Mouse (Mus musculus) liver, adult 2 months (tissue): ENCODE measurements at regions not wholly inside any gene's neighbourhood (a gene's known extent, or its start where the extent isn't known, plus 50 kb on each side); places are given as distances from the start of the nearest gene placed in this dataset.
A peak's percentile ranks its signal among the peaks of the same experiment; 100 is the strongest.

Source experiments
- DNase-seq: peaks from one replicate; pipeline ENCODE4 v3.0.0-alpha.2; 2011; ENCODE audit warnings: low read depth, low spot score; ENCODE audit errors: extremely low read depth
- H3K27ac ChIP-seq: fragments of 200-500 bp; replicated peaks from 2 replicates; pipeline ENCODE4 v1.5.1; 2012; ENCODE audit warnings: low read depth, mild to moderate bottlenecking, control low read depth, inconsistent platforms, low read length; ENCODE audit not compliant: insufficient read depth
- H3K27me3 ChIP-seq: fragments of 200-500 bp; 2 replicates; pipeline ENCODE4 v1.6.1; 2012; ENCODE audit warnings: mild to moderate bottlenecking, moderate library complexity, low read length, inconsistent platforms; ENCODE audit not compliant: control insufficient read depth, insufficient read depth
- H3K36me3 ChIP-seq: fragments of 200-500 bp; 2 replicates; pipeline ENCODE4 v1.6.1; 2012; ENCODE audit warnings: low read length, inconsistent platforms; ENCODE audit not compliant: control insufficient read depth, insufficient read depth
- H3K4me1 ChIP-seq: fragments of 200-500 bp; 2 replicates; pipeline ENCODE4 v1.6.1; 2011; ENCODE audit warnings: low read length; ENCODE audit not compliant: control insufficient read depth, insufficient read depth
- H3K4me3 ChIP-seq: fragments of 200-500 bp; 2 replicates; pipeline ENCODE4 v1.5.1; 2011; ENCODE audit warnings: low read depth, mild to moderate bottlenecking, control low read depth, low read length, moderate library complexity; ENCODE audit not compliant: insufficient read depth
- H3K79me2 ChIP-seq: fragments of 200-500 bp; 2 replicates; pipeline ENCODE4 v1.6.1; 2012; ENCODE audit warnings: inconsistent platforms, mild to moderate bottlenecking, low read length, moderate library complexity; ENCODE audit not compliant: control insufficient read depth, insufficient read depth
- H3K9ac ChIP-seq: fragments of 200-500 bp; 2 replicates; pipeline ENCODE4 v1.6.1; 2012; ENCODE audit warnings: low read depth, mild to moderate bottlenecking, control low read depth, inconsistent platforms, low read length
- CTCF ChIP-seq: fragments of 200-500 bp; IDR thresholded peaks from 2 replicates; pipeline ENCODE4 v1.5.1; 2011; ENCODE audit warnings: low read depth, low read length, control low read depth
- POLR2A ChIP-seq: fragments of 200-500 bp; IDR thresholded peaks from 2 replicates; pipeline ENCODE4 v1.6.1; 2011; ENCODE audit warnings: low read length, control low read depth; ENCODE audit not compliant: insufficient read depth; ENCODE audit errors: extremely low read depth
- WGBS: fragments of 180-500 bp; shearing (Covaris S2); methylation state at CpG from one replicate; pipeline ENCODE4 v1.1.7; 2018; 5-methylcytosine and 5-hydroxymethylcytosine counted together

DNA sequence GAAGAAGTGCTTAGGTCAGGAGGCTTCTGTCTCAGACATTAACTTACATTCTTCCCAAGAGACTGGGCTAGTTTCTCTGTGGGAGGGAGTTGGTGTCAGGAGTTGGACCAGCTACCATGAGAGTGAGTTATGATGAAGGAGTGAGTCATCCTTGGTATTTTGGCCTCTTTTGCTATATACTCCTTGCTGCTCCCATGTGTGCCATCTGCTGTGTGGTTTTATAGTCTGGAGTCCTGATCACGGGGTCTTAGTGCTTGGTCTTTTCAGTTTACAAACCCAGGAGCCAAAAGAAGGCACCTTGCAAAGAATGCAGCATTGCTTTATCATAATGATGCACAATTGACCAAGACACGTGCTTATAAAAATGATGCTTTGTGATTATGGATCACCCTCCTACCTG, 56.6 kb downstream of the Zfp503 start:
- Histone ChIP-seq H3K4me1 (no peaks in the 10 kb centered on the region), H3K9ac (no peak overlapping the region), H3K4me3 (no peak overlapping the region), H3K27me3 (no peaks in the 10 kb centered on the region), H3K36me3 (no peaks in the 10 kb centered on the region), H3K79me2 (no peaks in the 10 kb centered on the region), H3K27ac (no peak overlapping the region)
- no peak for DNase-seq
- TF ChIP-seq POLR2A (no peak), CTCF (no peak)
- WGBS = 71% methylated on average over 2 of the region's 2 CpGs

- H3K4me3 ChIP-seq = no peak overlapping the region
- 66% methylated on average over 7 of the region's 7 CpGs for WGBS
- TF ChIP-seq CTCF = no peak
- TF ChIP-seq POLR2A = no peak
- no peaks in the 10 kb centered on the region for H3K36me3 ChIP-seq
- no peaks in the 10 kb centered on the region for H3K79me2 ChIP-seq
- H3K27me3 ChIP-seq = no peaks in the 10 kb centered on the region
- H3K4me1 ChIP-seq = no peaks in the 10 kb centered on the region
- no peak overlapping the region for H3K9ac ChIP-seq
- no peak for DNase-seq
- H3K27ac ChIP-seq = no peak overlapping the region
These were observed 57.5 kb downstream of the Zfp503 start for GRCm38 (mm10) chr14:21931944-21932343.

DNA sequence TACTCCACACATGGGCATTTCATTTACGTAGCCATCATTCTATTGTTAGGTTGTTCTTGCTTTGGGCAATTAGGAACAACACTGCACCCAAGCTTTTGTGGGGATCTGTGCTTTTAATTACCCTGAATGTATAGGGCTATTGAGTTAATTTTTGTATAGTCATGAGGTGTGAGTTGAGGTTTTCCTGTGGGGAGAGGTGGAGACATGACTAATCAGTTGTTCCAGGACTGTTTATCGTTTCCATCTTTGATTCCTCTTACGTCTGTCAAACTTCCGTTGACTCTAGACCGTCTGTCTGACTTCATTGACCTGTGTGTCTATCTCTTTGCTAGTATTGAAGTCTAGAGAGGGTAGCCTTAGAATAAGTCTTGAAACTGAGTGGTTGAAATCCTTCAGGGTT, 60.4 kb downstream of the Zfp503 start:
- no peaks in the 10 kb centered on the region for H3K36me3 ChIP-seq
- TF ChIP-seq POLR2A = no peak
- TF ChIP-seq CTCF = no peak
- WGBS = 66% methylated on average over 5 of the region's 5 CpGs

DNA sequence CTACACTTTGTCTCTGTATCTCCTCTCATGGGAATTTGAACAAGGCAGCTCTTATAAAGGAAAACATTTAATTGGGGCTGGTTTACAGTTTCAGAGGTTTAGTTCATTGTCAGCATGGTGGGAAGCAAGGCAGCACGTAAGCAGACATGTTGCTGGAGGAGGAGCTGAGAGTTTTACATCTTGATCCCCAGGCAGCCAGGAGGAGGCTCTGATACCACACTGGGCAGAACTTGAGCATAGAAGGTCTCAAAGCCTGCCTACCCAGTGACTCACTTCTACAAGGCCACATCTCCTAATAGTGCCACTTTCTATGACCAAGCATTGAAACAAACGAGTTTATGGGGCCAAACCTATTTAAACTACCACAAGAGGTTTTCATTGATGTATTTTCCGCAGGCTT, 67.9 kb upstream of the Comtd1 start:
- Histone ChIP-seq H3K27me3 (no peaks in the 10 kb centered on the region), H3K79me2 (no peaks in the 10 kb centered on the region), H3K9ac (no peak overlapping the region), H3K36me3 (no peaks in the 10 kb centered on the region), H3K4me1 (no peaks in the 10 kb centered on the region), H3K27ac (no peak overlapping the region), H3K4me3 (no peak overlapping the region)
- 90% methylated on average over 3 of the region's 3 CpGs for WGBS
- TF ChIP-seq POLR2A (no peak), CTCF (no peak)
- no peak for DNase-seq

More for the DNA sequence above, 60.4 kb downstream of the Zfp503 start:
- Histone ChIP-seq H3K4me1 (no peaks in the 10 kb centered on the region), H3K79me2 (no peaks in the 10 kb centered on the region), H3K4me3 (no peak overlapping the region), H3K27ac (no peak overlapping the region), H3K27me3 (no peaks in the 10 kb centered on the region), H3K9ac (no peak overlapping the region)
- no peak for DNase-seq

DNA sequence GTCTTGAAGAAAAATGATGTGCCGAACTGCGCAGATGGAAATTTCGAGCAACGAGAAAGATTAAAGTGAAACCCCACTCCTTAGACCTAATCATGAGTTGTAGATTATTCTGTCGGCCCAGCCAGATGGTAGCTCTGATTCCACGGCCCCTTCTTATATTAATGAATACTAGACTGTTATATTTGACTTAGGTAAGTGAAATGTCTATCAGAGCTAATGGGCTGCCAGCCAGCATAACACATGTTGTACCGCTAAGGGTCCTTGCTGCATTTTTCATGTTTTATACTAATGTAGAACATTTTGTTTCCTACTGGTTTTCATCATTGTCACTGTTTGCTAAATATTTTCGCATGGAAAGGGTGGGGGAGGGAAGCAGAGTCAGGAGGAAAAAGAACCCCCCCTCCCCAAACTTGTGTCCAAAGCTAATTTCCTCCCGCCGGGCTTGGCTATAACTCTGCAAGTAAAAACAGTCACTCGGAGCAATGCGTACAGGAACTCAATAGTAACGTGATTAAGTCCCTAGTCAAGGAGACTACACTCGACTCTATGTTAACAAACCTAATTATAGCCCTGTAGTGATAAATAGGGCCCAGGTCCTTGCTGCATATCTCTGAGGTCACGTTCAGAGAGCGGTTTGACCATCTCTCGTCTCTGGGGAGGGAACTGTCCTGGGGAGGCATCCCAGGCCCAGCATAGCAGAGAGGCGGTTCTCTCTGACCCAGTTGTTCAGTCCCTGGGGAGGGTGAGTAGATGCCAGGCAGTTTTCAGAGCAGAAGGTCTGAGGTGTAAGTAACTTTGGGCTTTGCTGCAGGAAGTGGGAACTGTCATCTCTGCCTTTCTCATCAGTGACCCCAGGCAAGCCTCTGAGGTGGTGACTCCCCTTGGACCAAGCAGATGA, 56.0 kb upstream of the Comtd1 start:
- DNase-seq = no peak
- no peak overlapping the region for H3K9ac ChIP-seq
- H3K27ac ChIP-seq = no peak overlapping the region
- TF ChIP-seq POLR2A = no peak
- no peaks in the 10 kb centered on the region for H3K4me1 ChIP-seq
- H3K27me3 ChIP-seq = no peaks in the 10 kb centered on the region
- H3K4me3 ChIP-seq = no peak overlapping the region
- no peaks in the 10 kb centered on the region for H3K79me2 ChIP-seq
- no peaks in the 10 kb centered on the region for H3K36me3 ChIP-seq
- WGBS = 69% methylated on average over 18 of the region's 18 CpGs

DNA sequence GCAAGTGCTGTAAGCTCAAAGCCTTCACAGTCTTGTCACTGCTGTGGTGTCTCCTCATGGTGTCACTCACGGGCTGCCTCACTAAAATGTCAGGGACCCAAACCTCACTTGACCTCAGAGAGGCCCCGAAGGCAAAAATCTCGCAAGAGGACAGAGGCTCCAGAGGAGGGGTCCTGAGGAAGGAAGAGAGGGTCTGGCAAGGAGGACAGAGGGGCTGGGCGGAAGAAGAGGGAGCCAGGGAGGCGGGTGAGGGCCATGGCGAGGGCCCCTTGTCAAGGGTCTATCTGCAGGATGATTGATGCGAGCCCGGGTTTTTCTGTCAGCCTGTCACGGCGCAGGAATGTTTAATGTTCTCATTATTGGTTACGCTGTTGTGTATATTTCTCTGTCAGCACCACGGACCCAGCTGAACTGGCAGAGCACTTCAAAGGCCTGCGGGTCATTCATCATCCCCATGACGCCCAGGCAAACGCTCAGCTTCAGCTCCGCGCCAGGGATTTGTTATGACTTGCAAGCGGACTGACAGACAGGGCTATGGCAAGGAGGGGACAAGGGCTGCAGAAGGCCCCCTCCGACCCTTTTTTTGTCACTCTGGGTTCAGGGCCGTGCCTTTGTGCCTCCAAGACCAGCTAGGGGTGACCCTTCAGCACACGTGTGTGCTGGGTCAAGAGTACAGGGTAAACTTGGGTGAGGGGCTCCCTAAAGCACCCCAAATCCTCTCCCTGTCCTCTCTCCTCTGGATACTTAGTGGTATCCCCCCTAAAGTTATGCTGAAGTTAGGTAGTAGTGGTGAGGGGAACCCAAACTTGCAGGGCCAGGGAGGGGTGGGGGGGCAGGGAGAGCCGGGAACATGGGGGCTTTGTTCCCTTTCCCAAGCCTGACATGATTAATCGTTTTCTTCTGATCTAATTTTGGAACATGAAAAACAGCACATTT, 55.1 kb upstream of the Comtd1 start:
- Histone ChIP-seq H3K36me3 (no peaks in the 10 kb centered on the region), H3K79me2 (no peaks in the 10 kb centered on the region), H3K9ac (no peak overlapping the region), H3K27ac (no peak overlapping the region), H3K4me1 (no peaks in the 10 kb centered on the region), H3K27me3 (no peaks in the 10 kb centered on the region), H3K4me3 (no peak overlapping the region)
- TF ChIP-seq CTCF = no peak
- TF ChIP-seq POLR2A = no peak
- WGBS = 49% methylated on average over 23 of the region's 23 CpGs
- peak; percentile 3 for DNase-seq
